Mouse (Mus musculus) kidney, adult 18-20 months (tissue): Measurements from ENCODE around the gene Olfr124.

Experiments
- DNase-seq: peaks from one replicate; pipeline ENCODE4 v3.0.0; 2021

Olfr124 gene

DNA sequence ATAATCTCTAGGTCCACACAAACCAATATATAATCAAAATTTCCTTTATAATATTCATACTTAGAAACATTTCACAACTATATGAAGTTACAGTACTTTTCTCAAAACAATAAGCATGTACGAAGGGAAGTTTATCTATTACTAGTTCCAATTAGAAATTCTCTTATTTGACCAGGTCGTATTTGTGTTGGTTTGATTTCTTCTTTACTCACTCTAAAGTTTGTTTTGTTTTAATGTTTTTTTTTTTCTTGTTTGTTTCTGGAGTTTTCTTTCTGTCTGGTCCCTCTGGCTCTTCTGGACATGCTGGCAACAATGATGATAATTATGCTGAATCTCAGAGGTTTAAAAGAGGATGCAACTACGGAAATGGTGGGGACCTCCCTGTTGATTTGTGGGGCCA lies at the start of gene Olfr124:
TSS of gene Olfr124 (plus strand) at position 301 of the 400 bp plus-strand sequence.
- DNase-seq, result no peak

- DNase-seq, result no peak
These were observed 31.4 kb upstream of the Olfr124 start, which contains the start of gene Olfr122 for GRCm38 (mm10) chr17:37768307-37768706. TSS of gene Olfr122 (plus strand) at chr17:37768607.

DNA sequence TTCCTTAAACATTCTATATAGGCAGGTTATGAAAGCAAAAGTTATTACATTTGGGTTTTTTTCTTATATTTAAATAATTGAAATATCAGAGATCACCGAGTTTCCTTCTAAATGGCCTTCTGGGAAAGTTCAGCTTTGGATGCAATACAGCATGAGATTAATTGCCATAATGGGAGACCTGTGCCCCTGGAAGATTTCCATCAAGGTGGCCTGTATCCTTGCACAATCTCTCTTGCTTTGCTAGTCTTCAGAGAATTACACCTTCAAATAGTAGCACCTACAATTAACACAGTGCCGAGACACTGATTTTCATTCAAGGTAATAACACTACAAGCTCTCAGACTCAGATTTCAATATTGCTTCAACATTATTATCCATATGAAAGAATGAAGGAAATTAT lies 6.5 kb upstream of the Olfr124 start, which contains the start of gene Olfr123:
TSS of gene Olfr123 (plus strand) at position 301 of the 400 bp plus-strand sequence.
- no peak for DNase-seq

GRCm38 (mm10) chr17:37832649-37833048 lies 33.0 kb downstream of the Olfr124 start, which contains the start of gene Olfr125:
TSS of gene Olfr125 (plus strand) at chr17:37832949.
- DNase-seq, result no peak

DNA sequence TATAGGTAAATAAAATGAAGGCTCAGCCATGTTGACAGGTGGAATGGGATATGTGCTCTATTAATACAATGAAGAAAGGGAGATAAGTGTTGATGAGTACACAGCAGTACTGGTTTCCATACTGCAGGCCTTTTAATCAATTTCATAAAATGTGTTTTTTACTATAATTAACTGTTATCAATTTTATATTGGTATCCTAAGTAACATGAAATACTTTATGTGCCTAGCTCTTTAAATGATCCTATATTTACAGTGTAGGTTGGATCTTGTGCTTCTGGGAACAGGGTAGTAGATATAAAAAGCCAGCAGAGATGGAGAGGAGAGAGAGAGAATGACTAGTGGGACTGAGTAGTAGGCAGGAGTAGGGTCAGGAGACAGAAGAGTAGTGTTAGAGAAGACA lies 47.5 kb downstream of the Olfr124 start, which contains the start of gene Olfr126:
TSS of gene Olfr126 (plus strand) at position 301 of the 400 bp plus-strand sequence.
- no peak for DNase-seq
